Mouse (Mus musculus) midbrain, embryonic 14.5 days (tissue): ENCODE data around the gene Ddn. TPM values are rescaled to one million over a fixed set of nuclear protein-coding genes. Genes with fewer than 3 reads are reported as not detected.

ENCODE experiments used
- ATAC-seq: fragments of 200-750 bp; cut with Nextera tagmentation; 2 replicates; pipeline ENCODE4 v1.8.0; 2017; ENCODE audit warnings: moderate number of reproducible peaks, moderate library complexity; ENCODE audit not compliant: low FRiP score, low TSS enrichment
- DNase-seq: peaks from one replicate; pipeline ENCODE4 v3.0.0-alpha.2; 2015
- H3K27ac ChIP-seq: fragments of 300-500 bp; sonication (generic); replicated peaks from 2 replicates; pipeline ENCODE4 v1.5.1; 2014; ENCODE audit warnings: mild to moderate bottlenecking, low read depth, low read length, moderate library complexity
- H3K27me3 ChIP-seq: fragments of 300-500 bp; sonication (generic); 2 replicates; pipeline ENCODE4 v1.6.1; 2014; ENCODE audit warnings: low read length, control low read depth, mixed read lengths; ENCODE audit not compliant: control insufficient read depth, insufficient read depth
- H3K36me3 ChIP-seq: fragments of 300-500 bp; sonication (generic); 2 replicates; pipeline ENCODE4 v1.6.1; 2014; ENCODE audit warnings: low read length, control low read depth; ENCODE audit not compliant: control insufficient read depth, insufficient read depth
- H3K4me1 ChIP-seq: fragments of 300-500 bp; sonication (generic); 2 replicates; pipeline ENCODE4 v1.6.1; 2014; ENCODE audit warnings: mild to moderate bottlenecking, antibody characterized with exemption, low read length, control low read depth; ENCODE audit not compliant: control insufficient read depth, insufficient read depth
- H3K4me2 ChIP-seq: fragments of 300-500 bp; sonication (generic); 2 replicates; pipeline ENCODE4 v1.6.1; 2014; ENCODE audit warnings: mild to moderate bottlenecking, low read length, moderate library complexity
- H3K4me3 ChIP-seq: fragments of 300-500 bp; sonication (generic); replicated peaks from 2 replicates; pipeline ENCODE4 v1.5.1; 2014; ENCODE audit warnings: low read depth, low read length
- H3K9ac ChIP-seq: fragments of 300-500 bp; sonication (generic); replicated peaks from 2 replicates; pipeline ENCODE4 v1.6.1; 2014; ENCODE audit warnings: mild to moderate bottlenecking, low read length, moderate library complexity
- H3K9me3 ChIP-seq: fragments of 300-500 bp; sonication (generic); 2 replicates; pipeline ENCODE4 v1.6.1; 2016; ENCODE audit warnings: low read length, control low read depth, mixed read lengths; ENCODE audit not compliant: control insufficient read depth
- WGBS: fragments of 180-500 bp; shearing (Covaris S2); extraction: QIAGEN DNeasy Blood & Tissue Kit; methylation state at CpG from one replicate; pipeline ENCODE4 v1.1.7; 2014; 5-methylcytosine and 5-hydroxymethylcytosine counted together
- polyA plus RNA-seq: library from polyadenylated mRNA; unstranded; fragments of >200 nt; fragmentation: Nextera tagmentation; extraction: Ambion mirVana; gene quantifications from 2 replicates; pipeline ENCODE4 v1.2.1, GENCODE M21; 2014

Ddn gene
- polyA plus RNA-seq, 1 experiment from 2014 or later, result 0.66 TPM

DNA sequence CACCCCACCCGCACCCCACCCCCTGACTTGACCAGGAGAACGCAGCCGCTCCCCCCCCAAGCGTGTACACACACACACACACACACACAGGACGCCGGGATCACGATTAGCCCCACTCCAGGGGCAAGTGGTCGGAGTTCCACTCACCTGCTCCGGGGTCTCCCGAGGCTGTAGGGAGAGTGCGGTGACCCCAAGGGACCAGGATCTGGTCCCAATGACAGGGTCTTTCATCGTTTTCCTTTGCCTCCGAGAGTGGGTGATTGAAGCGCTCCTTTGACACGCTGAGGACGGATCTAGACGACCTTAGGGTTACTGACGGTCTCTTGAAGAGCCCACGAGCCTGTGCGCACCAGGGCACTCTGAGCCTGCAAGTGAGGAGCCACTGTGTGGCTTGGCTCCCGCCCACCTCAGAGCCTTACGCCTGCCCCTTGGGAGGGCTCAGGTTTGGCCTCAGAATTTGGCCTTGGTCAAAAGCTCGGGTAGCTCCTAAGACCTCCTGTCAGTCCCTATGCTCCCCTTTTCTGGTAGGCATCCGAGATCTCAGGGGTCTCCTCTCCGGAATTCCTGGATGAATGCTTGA, 31.0 kb downstream of the Ddn start:
- Histone ChIP-seq H3K9ac (no peak overlapping the region; the same call in 1 of the 2 replicates), H3K27ac (no peak overlapping the region), H3K4me3 (peak overlapping the region; percentile 27; the same call in 1 of the 2 replicates), H3K4me2 (peak overlapping the region; percentile 48), H3K36me3 (no peaks in the 10 kb centered on the region), H3K4me1 (peaks cover 15% of the 10 kb centered on the region), H3K27me3 (peaks cover 91% of the 10 kb centered on the region), H3K9me3 (no peaks in the 10 kb centered on the region)
- no peak for ATAC-seq
- WGBS, result under 1% methylated on average over 24 of the region's 25 CpGs
- peak; percentile 21 for DNase-seq

- no peaks in the 10 kb centered on the region for H3K36me3 ChIP-seq
- H3K27ac ChIP-seq, result no peak within 1 kb of the TSS
- peaks cover 97% of the 10 kb centered on the region for H3K27me3 ChIP-seq
- H3K4me3 ChIP-seq, result peak within 1 kb of the TSS; percentile 27
- no peak for ATAC-seq
- H3K4me1 ChIP-seq, result peaks cover 17% of the 10 kb centered on the region
- DNase-seq, result peak; percentile 48
- WGBS, result under 1% methylated on average over 33 of the region's 33 CpGs
- H3K4me2 ChIP-seq, result peak within 1 kb of the TSS; percentile 48
- H3K9ac ChIP-seq, result peak within 1 kb of the TSS; percentile 23; the same call in 1 of the 2 replicates
- H3K9me3 ChIP-seq, result no peaks in the 10 kb centered on the region
These were observed 31.5 kb downstream of the Ddn start, which contains the start of gene Wnt10b for GRCm38 (mm10) chr15:98777762-98778161. Gene Wnt10b, minus strand, starts transcription at chr15:98778150.

- Histone ChIP-seq H3K4me1 (peaks cover 22% of the 10 kb centered on the region), H3K9me3 (no peaks in the 10 kb centered on the region), H3K36me3 (no peaks in the 10 kb centered on the region), H3K27me3 (peaks cover 98% of the 10 kb centered on the region), H3K9ac (no peak overlapping the region), H3K4me2 (no peak overlapping the region), H3K27ac (no peak overlapping the region), H3K4me3 (no peak overlapping the region)
- ATAC-seq, result no peak
- WGBS, result under 1% methylated on average over 19 of the region's 19 CpGs
- no peak for DNase-seq
These were observed 32.2 kb downstream of the Ddn start for GRCm38 (mm10) chr15:98777005-98777616.

DNA sequence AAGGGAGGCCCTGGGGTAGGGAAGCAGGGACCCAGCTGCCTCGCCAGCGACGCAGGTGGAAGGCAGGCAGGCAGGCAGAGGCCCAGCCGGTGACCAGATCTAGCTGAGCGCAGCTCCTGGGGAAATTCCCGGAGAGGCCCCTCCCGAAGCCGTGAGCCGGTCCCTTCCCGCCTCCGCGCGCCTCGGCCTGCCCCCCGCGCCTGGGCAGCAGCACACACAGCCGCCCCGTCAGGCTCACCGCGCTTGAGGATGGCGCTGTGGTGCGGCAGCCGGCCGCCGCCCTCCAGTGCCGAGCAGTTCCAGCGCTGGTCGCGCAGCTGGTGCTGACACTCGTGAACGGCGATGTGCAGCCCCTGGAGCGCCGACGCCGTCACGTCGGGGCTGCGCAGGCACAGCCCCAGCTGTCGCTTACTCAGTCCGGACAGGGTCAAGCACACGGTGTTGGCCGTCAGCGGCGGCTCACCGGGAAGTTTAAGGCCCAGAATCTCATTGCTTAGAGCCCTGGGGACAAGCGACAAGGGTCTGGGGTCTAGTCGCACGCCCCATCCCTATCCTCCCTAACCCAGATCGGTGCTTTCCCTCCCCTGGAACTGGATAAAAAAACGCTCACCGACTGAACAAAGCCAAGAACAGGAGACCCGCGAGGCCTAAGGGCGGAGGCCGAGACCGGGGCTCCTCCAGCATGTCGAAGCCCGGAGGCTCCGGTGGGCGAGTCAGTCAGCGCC, 32.8 kb downstream of the Ddn start:
- H3K4me3 ChIP-seq, result peak overlapping the region; percentile 30
- H3K27me3 ChIP-seq, result peaks cover 98% of the 10 kb centered on the region
- no peaks in the 10 kb centered on the region for H3K9me3 ChIP-seq
- DNase-seq (peak; percentile 73), ATAC-seq (peak; percentile 40)
- H3K36me3 ChIP-seq, result no peaks in the 10 kb centered on the region
- WGBS, result under 1% methylated on average over 62 of the region's 62 CpGs
- peak overlapping the region; percentile 45 for H3K4me2 ChIP-seq
- no peak overlapping the region for H3K27ac ChIP-seq
- peak overlapping the region; percentile 26; the same call in 1 of the 2 replicates for H3K9ac ChIP-seq
- peaks cover 22% of the 10 kb centered on the region for H3K4me1 ChIP-seq

DNA sequence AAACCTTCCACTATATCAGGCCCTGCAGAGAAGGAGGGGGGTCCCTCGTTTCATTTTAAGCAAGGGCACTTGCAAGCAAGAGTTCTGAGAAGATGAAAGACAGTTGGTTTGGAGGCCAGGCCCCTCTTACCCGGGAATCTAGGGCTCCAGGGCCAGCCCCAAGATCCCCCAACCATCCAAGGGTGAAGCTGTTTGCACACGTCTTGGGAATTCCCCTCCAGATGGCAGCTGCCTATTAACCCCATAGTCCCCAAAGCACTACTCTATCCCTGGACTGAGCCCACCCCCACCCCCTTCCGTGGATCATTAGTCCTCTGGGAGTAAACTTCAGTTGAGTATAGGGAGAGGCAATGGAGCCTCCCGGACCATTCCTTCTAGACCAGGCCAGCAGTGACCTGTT, 33.8 kb downstream of the Ddn start:
- ATAC-seq, result no peak
- Histone ChIP-seq H3K9me3 (no peaks in the 10 kb centered on the region), H3K4me3 (no peak overlapping the region), H3K4me2 (no peak overlapping the region), H3K27me3 (peaks cover 98% of the 10 kb centered on the region), H3K36me3 (no peaks in the 10 kb centered on the region), H3K4me1 (peaks cover 22% of the 10 kb centered on the region), H3K9ac (no peak overlapping the region), H3K27ac (no peak overlapping the region)
- no peak for DNase-seq
- WGBS, result 2% methylated on average over 5 of the region's 5 CpGs

DNA sequence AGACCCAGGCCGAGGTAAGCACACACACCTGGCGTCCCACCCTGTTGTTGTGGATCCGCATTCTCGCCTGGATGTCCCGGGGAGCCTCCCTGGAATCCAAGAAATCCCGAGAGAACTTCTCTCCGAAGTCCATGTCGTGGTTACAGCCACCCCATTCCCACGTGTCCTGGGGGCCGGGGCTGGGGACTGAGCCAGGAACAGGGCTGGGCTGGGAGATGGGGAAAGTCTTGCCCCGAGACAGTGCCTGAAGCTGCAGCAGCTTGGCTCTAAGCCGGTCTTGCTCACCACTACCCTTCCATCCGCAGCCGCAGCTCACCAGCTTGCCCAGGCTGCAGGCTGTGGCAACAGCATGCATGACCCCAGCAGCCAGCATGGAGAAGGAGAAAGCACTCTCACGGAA, 35.2 kb downstream of the Ddn start:
- no peak overlapping the region for H3K4me3 ChIP-seq
- H3K36me3 ChIP-seq, result no peaks in the 10 kb centered on the region
- WGBS, result 15% methylated on average over 15 of the region's 15 CpGs
- peaks cover 22% of the 10 kb centered on the region for H3K4me1 ChIP-seq
- DNase-seq (no peak), ATAC-seq (no peak)
- peaks cover 98% of the 10 kb centered on the region for H3K27me3 ChIP-seq
- H3K27ac ChIP-seq, result no peak overlapping the region
- H3K9ac ChIP-seq, result no peak overlapping the region
- no peaks in the 10 kb centered on the region for H3K9me3 ChIP-seq
- no peak overlapping the region for H3K4me2 ChIP-seq

DNA sequence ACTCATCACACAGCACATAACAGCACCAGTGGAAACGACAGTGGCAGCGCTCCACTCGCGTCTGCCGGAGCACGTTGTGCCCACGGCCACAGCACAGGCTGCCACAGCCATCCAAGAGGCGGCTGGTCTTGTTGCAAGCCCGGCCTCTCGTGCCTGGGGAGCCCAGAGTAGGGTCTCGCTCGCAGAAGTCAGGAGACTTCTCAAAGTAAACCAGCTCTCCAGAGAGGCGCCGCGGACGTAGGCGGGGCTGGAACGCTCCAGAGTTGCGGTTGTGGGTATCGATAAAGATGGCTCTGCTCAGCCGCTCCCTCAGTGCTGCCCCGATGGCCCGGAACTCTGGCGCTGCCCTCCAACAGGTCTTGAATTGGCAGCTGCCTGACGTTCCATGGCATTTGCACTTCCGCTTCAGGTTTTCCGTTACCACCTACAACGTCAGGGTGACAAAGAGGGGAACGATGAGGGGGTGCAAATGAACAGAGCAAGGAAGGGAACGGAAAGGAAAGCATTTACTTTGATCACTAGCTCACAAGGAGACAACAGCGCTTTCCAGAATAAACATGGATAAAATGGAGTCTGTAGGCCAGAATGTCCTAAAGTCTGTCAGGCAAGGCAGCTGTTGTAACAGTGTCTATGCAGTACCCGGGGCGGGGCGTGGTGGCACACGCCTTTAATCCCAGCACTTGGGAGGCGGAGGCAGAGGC, 36.6 kb downstream of the Ddn start:
- ATAC-seq (no peak), DNase-seq (peak; percentile 44)
- no peaks in the 10 kb centered on the region for H3K9me3 ChIP-seq
- peak overlapping the region; percentile 41 for H3K4me2 ChIP-seq
- H3K36me3 ChIP-seq, result no peaks in the 10 kb centered on the region
- peak overlapping the region; percentile 17; the same call in 1 of the 2 replicates for H3K9ac ChIP-seq
- 4% methylated on average over 36 of the region's 36 CpGs for WGBS
- peaks cover 85% of the 10 kb centered on the region for H3K27me3 ChIP-seq
- peak overlapping the region; percentile 24 for H3K4me3 ChIP-seq
- H3K27ac ChIP-seq, result no peak overlapping the region
- H3K4me1 ChIP-seq, result peaks cover 20% of the 10 kb centered on the region

GRCm38 (mm10) chr15:98771813-98772425, 37.4 kb downstream of the Ddn start:
- Histone ChIP-seq H3K4me3 (peak overlapping the region; percentile 24; the same call in 1 of the 2 replicates), H3K4me1 (peaks cover 18% of the 10 kb centered on the region), H3K27ac (no peak overlapping the region), H3K9ac (0 out of 2 replicates have a peak overlapping the region, but pooled peaks have one; percentile 17), H3K36me3 (no peaks in the 10 kb centered on the region), H3K9me3 (no peaks in the 10 kb centered on the region), H3K4me2 (peak overlapping the region; percentile 41), H3K27me3 (peaks cover 78% of the 10 kb centered on the region)
- ATAC-seq (no peak), DNase-seq (no peak)
- 8% methylated on average over 12 of the region's 12 CpGs for WGBS
